Mouse (Mus musculus) limb, embryonic 10.5 days (tissue): ENCODE data around the gene Ubxn2a. TPM values are rescaled to one million over a fixed set of nuclear protein-coding genes. Genes with fewer than 3 reads are reported as not detected.
A peak's percentile ranks its signal among the peaks of the same experiment; 100 is the strongest.

Source experiments
- DNase-seq: peaks from one replicate; pipeline ENCODE4 v3.0.0-alpha.2; 2017; ENCODE audit warnings: low spot score
- H3K27ac ChIP-seq: fragments of 300-500 bp; sonication (generic); 2 replicates; pipeline ENCODE4 v1.5.1; 2016; ENCODE audit warnings: mild to moderate bottlenecking
- H3K27me3 ChIP-seq: fragments of 300-500 bp; sonication (generic); 2 replicates; pipeline ENCODE4 v1.6.1; 2016; ENCODE audit warnings: low read depth, mild to moderate bottlenecking; ENCODE audit not compliant: poor library complexity, severe bottlenecking
- H3K36me3 ChIP-seq: fragments of 300-500 bp; sonication (generic); 2 replicates; pipeline ENCODE4 v1.6.1; 2016; ENCODE audit warnings: mild to moderate bottlenecking, moderate library complexity
- H3K4me1 ChIP-seq: fragments of 300-500 bp; sonication (generic); 2 replicates; pipeline ENCODE4 v1.6.1; 2016
- H3K4me3 ChIP-seq: fragments of 300-500 bp; sonication (generic); 2 replicates; pipeline ENCODE4 v1.5.1; 2016; ENCODE audit warnings: mild to moderate bottlenecking, moderate library complexity
- H3K9me3 ChIP-seq: fragments of 300-500 bp; sonication (generic); replicated peaks from 2 replicates; pipeline ENCODE4 v1.6.1; 2016; ENCODE audit warnings: mild to moderate bottlenecking
- WGBS: fragments of 180-500 bp; shearing (Covaris S2); methylation state at CpG from one replicate; pipeline ENCODE4 v1.1.7; 2016; 5-methylcytosine and 5-hydroxymethylcytosine counted together
- polyA plus RNA-seq: library from polyadenylated mRNA; unstranded; fragments of >200 nt; fragmentation: Nextera tagmentation; extraction: Ambion mirVana; gene quantifications from 2 replicates; pipeline ENCODE4 v1.2.1, GENCODE M21; 2016

Gene Ubxn2a
- polyA plus RNA-seq, 1 experiment from 2014 or later, result 23.7 TPM

DNA sequence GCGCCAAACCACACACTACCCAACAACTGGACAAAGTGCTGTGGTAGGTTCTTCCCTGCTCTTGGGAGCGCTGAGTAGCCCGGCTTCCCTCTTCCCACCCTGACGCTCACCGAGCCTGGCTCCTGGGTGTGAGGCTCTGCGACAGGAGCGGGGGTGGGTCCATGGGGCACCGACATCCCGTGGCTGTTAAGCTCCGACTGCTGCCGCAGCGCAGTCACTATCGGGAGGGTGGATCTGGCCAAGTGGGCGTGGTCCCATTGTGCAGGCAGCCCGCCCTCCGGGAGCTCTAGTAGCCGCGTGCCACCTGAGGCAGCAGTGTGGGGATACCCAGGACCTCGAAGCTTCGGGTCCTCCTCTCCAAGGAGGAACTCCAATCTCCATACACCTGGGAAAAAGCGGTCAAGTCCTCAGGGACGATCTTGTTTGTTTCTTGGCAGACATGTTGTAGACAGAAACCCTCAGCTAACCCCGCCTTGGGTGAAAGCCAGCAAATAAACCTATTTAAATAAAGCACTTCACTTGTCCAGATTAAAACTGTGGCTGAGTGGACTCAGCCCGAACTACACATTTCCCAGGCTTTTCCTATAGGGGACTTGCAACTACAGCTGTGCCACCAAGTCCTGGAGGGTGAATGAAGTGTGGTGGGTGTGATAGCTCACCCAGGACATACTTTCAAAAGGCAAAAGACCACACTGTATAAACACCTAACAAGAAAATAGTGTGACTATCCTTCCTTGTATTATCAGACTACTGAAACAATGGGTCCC is 33.2 kb downstream of the Ubxn2a start, which contains the start of gene Mfsd2b:
Gene Mfsd2b (minus strand): TSS at position 199 of the 767 bp plus-strand sequence.
- H3K36me3 ChIP-seq, result peaks cover 9% of the 10 kb centered on the region
- peak within 1 kb of the TSS; percentile 73 for H3K27ac ChIP-seq
- peaks cover 10% of the 10 kb centered on the region for H3K4me1 ChIP-seq
- whole genome bisulfite sequencing, result 6% methylated on average over 24 of the region's 24 CpGs
- peaks cover 16% of the 10 kb centered on the region for H3K27me3 ChIP-seq
- H3K4me3 ChIP-seq, result peak within 1 kb of the TSS; percentile 54
- DNase-seq, result peak; percentile 75
- no peaks in the 10 kb centered on the region for H3K9me3 ChIP-seq

DNA sequence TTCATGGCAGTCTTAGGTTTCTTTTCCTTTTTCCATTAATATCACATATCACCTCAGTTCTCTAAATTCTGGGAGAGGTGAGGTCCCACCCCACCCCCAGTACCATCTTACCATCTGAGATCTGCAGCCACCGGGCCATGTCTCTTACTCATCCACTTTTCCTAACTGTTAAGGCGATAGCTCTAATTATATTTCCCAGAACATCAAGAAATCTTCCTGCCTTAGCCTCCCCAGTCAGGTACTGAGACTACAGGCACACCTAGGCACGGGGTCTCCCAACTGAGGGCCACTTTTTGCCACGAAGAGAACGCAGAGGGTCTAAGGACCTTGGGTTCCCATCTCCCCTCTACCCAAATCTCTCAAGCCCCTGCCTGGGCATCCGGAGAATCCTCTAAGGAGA is 34.0 kb downstream of the Ubxn2a start:
- H3K9me3 ChIP-seq, result no peaks in the 10 kb centered on the region
- 79% methylated on average over 6 of the region's 6 CpGs for whole genome bisulfite sequencing
- peaks cover 10% of the 10 kb centered on the region for H3K4me1 ChIP-seq
- DNase-seq, result no peak
- H3K27me3 ChIP-seq, result peaks cover 16% of the 10 kb centered on the region
- peak overlapping the region; percentile 73 for H3K27ac ChIP-seq
- peak overlapping the region; percentile 54 for H3K4me3 ChIP-seq
- peaks cover 3% of the 10 kb centered on the region; the same call in 1 of the 2 replicates for H3K36me3 ChIP-seq

DNA sequence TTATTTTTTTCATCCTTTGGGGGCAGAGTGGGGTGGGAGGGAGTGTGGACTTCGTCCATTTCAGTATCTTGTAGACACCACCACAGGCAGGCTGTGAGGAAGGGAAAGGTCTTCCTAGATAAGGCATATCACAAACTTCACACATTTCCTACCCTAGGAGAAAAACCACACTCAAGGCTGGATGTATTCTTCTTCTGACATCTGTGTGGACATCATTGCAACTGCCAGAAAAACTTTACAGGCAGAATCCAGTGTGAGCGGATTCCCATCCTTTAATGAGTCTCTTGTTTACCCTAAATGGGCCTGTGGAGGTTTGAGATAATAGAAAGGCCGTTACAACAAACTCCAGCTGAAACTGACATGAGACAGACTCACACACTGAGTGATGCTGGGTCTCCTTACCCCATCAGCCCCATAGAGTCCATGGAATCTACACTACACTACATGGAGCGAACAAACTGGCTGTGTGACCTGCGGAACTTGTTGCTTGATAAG is 34.5 kb downstream of the Ubxn2a start:
- 76% methylated on average over 5 of the region's 5 CpGs for WGBS
- Histone ChIP-seq H3K4me1 (peaks cover 10% of the 10 kb centered on the region), H3K4me3 (no peak overlapping the region), H3K36me3 (no peaks in the 10 kb centered on the region), H3K9me3 (no peaks in the 10 kb centered on the region), H3K27me3 (peaks cover 16% of the 10 kb centered on the region), H3K27ac (no peak overlapping the region)
- DNase-seq, result no peak

DNA sequence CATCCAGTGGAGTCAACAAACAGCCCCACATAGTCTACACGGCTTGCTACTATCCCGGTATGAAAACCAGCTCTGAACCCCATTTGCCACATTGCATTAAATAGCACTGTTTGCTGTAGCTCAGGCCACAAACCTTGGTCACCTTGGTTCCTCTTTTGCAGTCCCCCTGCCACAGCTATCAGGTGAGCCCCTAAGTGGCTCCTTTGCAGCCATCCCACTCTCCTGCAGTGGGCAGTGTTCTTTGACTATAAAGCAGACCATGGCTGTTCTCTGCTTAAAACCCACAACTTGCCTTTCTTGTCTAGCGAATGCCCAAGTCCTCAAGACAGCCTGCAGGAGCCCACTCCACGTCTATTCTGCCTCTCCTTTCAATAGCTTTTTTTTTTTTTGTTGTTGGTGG is 35.2 kb downstream of the Ubxn2a start:
- Histone ChIP-seq H3K4me3 (no peak overlapping the region), H3K4me1 (peaks cover 10% of the 10 kb centered on the region), H3K27ac (no peak overlapping the region), H3K9me3 (no peaks in the 10 kb centered on the region), H3K27me3 (peaks cover 16% of the 10 kb centered on the region), H3K36me3 (no peaks in the 10 kb centered on the region)
- 73% methylated on average over 4 of the region's 4 CpGs for WGBS
- no peak for DNase-seq

DNA sequence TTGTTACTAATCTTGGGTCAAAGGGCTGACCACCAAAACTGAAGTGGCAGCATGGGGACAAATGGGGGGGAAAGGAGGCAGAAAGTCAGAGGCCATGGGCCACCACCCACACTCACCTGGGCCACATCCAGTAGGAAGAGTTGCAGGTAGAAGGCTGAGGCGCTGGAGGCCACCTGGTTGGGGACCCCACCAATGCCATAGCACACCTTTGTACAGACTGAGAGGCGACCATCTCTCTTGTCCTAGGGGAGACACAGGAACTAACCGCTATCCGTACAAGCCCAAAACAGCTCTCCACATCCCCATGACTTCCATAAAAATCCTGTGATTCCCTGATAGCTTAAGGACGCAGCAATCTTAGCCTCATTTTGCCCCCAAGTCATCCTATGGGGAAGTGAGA is 36.2 kb downstream of the Ubxn2a start:
- no peak for DNase-seq
- Histone ChIP-seq H3K27me3 (peaks cover 16% of the 10 kb centered on the region), H3K4me3 (no peak overlapping the region), H3K4me1 (peaks cover 10% of the 10 kb centered on the region), H3K36me3 (no peaks in the 10 kb centered on the region), H3K9me3 (no peaks in the 10 kb centered on the region), H3K27ac (no peak overlapping the region)
- WGBS, result 94% methylated on average over 5 of the region's 5 CpGs

DNA sequence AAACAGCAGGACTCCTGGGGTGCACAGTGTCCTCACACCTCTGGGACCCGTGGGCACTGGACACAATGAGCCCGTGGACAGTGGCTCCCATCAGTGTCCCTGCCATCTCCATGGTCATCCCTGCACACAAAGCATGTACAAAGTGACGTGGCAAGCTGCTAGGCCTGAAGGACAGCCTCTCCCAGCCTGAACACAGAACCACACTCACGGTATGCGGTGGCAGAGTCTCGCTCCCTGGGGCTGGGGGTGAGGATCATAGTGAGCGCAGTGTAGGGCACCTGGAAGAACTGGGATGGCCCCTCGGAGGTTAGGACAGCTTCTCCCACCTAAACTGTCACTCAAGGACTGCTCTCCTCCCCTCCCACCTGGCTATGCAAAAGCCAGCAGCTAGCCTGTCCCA is 38.6 kb downstream of the Ubxn2a start:
- Histone ChIP-seq H3K9me3 (no peaks in the 10 kb centered on the region), H3K4me3 (no peak overlapping the region), H3K27me3 (peaks cover 13% of the 10 kb centered on the region), H3K4me1 (peaks cover 4% of the 10 kb centered on the region), H3K36me3 (no peaks in the 10 kb centered on the region), H3K27ac (no peak overlapping the region)
- DNase-seq, result no peak
- 87% methylated on average over 8 of the region's 8 CpGs for WGBS

DNA sequence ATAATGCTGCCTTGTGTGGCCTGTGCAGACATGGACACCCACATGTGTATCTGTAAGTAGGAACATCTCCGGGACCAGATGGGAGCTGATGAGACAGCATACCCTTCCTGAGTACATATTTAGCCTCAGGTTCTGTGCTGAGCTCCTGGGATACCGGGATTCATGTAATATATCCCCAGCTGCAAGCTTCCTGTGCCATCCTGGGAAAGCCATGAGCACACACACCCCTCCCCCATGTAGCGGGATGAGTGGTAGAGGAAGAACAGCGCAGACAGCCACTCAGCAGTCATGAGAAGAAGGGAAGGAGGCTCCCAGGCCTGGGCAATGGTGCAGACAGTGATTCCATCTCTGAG is 43.2 kb downstream of the Ubxn2a start:
- H3K9me3 ChIP-seq, result no peaks in the 10 kb centered on the region
- DNase-seq, result no peak
- WGBS, result 85% methylated on average over 4 of the region's 4 CpGs
- H3K4me3 ChIP-seq, result no peak overlapping the region
- peaks cover 10% of the 10 kb centered on the region for H3K36me3 ChIP-seq
- H3K27me3 ChIP-seq, result no peaks in the 10 kb centered on the region
- no peak overlapping the region for H3K27ac ChIP-seq
- peaks cover 4% of the 10 kb centered on the region for H3K4me1 ChIP-seq

DNA sequence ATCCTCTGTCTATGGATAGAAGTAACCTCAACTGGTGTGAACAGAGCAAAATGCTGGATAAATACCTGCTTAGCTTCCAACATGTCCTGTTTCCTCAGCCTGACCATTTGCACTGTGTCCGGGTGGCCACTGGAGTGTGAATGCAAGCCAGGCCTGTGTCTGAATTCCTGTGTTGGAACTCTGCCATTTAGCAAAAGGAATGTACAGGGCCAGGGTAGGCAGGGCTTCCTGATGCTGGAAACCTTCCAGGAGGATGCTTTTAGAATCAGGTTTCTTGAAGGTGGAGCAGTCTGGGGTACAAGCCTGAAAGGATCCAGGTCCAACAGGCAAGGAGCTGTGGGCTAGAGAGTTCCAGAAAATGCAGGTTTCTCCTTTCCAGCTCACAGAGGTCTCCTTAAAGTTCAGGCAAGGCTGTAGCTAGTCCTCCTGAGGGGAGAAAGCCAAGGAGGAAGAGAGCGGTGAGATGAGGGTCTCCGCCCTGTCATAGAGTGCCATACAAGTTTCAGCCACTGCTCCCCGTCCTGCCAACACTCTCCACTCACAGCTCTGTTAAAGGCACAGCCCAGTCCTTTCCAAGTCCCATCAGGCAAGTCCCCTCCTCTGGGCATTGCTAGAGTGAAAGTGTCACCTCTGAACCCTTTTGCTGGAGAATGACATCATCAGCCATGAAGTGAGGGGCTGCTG is 43.7 kb downstream of the Ubxn2a start:
- Histone ChIP-seq H3K27me3 (no peaks in the 10 kb centered on the region), H3K9me3 (no peaks in the 10 kb centered on the region), H3K27ac (no peak overlapping the region), H3K4me1 (peaks cover 6% of the 10 kb centered on the region), H3K4me3 (no peak overlapping the region), H3K36me3 (peaks cover 10% of the 10 kb centered on the region)
- no peak for DNase-seq
- WGBS, result 84% methylated on average over 4 of the region's 4 CpGs

DNA sequence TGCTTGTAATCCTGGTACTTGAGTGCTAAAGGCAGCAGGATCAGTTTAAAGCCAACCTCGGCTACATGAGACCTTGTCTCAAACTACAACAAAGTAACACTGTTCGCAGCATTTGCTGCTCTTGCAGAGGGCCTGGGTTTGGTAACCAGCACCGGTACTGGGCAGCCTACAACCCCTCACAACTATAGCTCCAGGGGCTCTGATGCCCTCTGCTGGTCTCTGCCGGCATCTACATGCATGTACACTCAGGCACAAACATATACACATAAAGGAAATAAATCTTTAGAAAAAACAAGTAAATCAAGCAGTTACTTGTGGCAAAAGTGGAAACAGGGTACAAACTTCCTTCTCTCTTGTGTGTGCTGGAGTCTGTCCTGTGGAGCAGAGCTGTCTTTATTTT is 44.8 kb downstream of the Ubxn2a start:
- no peak overlapping the region for H3K27ac ChIP-seq

DNA sequence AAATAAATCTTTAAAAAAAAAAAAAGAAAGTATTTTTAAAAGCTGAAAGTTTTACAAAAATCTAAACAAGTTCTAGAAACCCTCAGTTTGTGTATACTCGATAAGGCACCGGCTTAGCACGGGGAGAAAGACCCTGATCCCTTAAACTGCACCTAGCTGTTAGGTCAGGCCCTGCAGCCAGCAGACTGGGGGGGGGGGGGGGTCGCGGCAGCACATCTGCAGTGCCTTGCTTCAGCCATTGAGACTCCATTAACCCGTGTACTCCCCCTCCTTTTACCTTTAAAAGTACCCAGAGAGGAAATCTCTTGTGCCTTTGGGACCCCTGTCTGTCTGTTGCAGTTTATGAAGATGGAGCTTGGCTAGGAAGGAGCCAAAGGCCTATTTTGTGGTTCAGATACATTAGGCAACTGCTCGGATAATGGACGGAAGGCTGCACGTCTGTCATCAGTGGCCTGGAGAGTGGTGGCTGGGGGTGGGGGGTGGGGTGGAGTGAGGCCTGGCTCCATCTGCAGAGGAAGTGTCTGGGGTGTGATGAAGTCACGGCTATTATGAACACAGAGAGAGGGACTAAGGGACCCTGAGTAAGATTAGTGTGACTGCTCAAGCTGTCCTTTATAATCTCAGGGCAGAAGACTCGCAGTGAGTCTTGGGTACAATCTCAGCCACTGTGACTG is 48.1 kb downstream of the Ubxn2a start:
- H3K4me3 ChIP-seq, result no peak overlapping the region
- WGBS, result 54% methylated on average over 11 of the region's 11 CpGs
- peaks cover 6% of the 10 kb centered on the region for H3K4me1 ChIP-seq
- DNase-seq, result no peak
- H3K9me3 ChIP-seq, result no peaks in the 10 kb centered on the region
- no peaks in the 10 kb centered on the region for H3K27me3 ChIP-seq
- peak overlapping the region; percentile 61; the same call in 1 of the 2 replicates for H3K27ac ChIP-seq
- H3K36me3 ChIP-seq, result peaks cover 40% of the 10 kb centered on the region

More for the DNA sequence above, 44.8 kb downstream of the Ubxn2a start:
- WGBS, result 94% methylated on average over 4 of the region's 4 CpGs
- peaks cover 6% of the 10 kb centered on the region for H3K4me1 ChIP-seq
- H3K27me3 ChIP-seq, result no peaks in the 10 kb centered on the region
- H3K36me3 ChIP-seq, result peaks cover 15% of the 10 kb centered on the region
- H3K4me3 ChIP-seq, result no peak overlapping the region
- no peak for DNase-seq
- no peaks in the 10 kb centered on the region for H3K9me3 ChIP-seq

DNA sequence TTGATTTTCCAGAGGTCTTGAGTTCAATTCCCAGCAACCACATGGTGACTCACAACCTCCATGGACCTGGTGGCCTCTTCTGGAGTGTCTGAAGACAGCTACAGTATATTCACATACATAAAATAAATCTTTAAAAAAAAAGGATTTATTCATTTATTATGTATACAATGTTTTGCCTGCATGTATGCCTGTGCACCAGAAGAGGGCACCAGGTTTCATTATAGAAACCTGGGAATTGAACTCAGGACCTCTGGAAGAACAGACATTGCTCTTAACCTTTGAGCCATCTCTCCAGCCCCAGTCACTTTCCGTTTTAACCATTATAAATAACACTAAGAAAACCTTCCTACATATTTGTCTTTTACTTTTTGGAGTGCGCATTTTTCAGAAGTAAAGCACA is 50.7 kb downstream of the Ubxn2a start:
- H3K9me3 ChIP-seq, result no peaks in the 10 kb centered on the region
- H3K27me3 ChIP-seq, result no peaks in the 10 kb centered on the region
- peaks cover 61% of the 10 kb centered on the region for H3K36me3 ChIP-seq
- DNase-seq, result no peak
- no peak overlapping the region for H3K27ac ChIP-seq
- 99% methylated on average over 2 of the region's 2 CpGs for WGBS
- H3K4me1 ChIP-seq, result peaks cover 6% of the 10 kb centered on the region
- H3K4me3 ChIP-seq, result no peak overlapping the region

DNA sequence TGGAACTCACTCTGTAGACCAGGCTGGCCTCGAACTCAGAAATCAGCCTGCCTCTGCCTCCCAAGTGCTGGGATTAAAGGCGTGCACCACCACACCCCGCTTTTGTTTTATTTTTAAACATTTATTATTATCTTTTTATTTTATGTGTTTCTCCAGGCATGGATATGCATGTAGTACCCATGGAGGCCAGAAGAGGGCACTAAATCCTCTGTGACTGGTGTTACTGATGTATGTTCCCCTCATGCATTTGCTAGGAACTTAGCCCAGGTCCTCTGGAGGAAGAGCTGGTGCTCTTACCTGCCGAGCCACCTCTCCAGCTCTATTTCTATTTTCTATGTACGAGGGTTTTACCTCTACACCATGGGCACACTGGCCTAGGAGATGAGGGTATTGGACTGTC is 51.3 kb downstream of the Ubxn2a start:
- Histone ChIP-seq H3K4me3 (no peak overlapping the region), H3K27ac (no peak overlapping the region), H3K4me1 (peaks cover 6% of the 10 kb centered on the region), H3K27me3 (no peaks in the 10 kb centered on the region), H3K36me3 (peaks cover 68% of the 10 kb centered on the region), H3K9me3 (no peaks in the 10 kb centered on the region)
- 93% methylated on average over 5 of the region's 5 CpGs for WGBS
- DNase-seq, result no peak

DNA sequence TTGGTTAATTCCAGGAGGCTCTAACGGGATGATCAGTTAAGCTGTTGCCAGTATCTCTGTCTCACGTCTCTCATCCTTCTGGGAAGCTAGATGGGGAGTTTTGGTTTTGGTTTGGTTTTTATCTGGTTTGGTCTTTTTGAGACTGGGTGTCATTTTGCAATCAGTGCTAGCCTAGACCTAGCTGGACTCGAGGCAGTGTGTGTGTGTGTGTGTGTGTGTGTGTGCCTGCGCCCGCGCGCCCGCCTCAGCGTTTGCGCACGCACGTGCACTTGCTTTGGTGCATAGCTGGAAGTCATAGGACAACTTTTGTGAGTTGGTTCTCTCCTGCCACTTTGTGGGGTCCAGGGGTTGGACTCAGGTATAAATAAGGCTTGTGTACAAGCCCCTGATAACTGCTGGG is 63.8 kb downstream of the Ubxn2a start:
- H3K4me1 ChIP-seq, result peaks cover 35% of the 10 kb centered on the region
- peak overlapping the region; percentile 62 for H3K4me3 ChIP-seq
- WGBS, result 0% methylated on average over 12 of the region's 12 CpGs
- peak; percentile 68 for DNase-seq
- peaks cover 6% of the 10 kb centered on the region for H3K36me3 ChIP-seq
- peaks cover 28% of the 10 kb centered on the region for H3K27me3 ChIP-seq
- peak overlapping the region; percentile 78 for H3K27ac ChIP-seq
- H3K9me3 ChIP-seq, result no peaks in the 10 kb centered on the region
